Mouse (Mus musculus) gastrocnemius, postnatal 4 days (tissue): ENCODE measurements around the gene Mpnd. TPM values are rescaled to one million over a fixed set of nuclear protein-coding genes. Genes with fewer than 3 reads are reported as not detected.
"Not testable (repeated sequence)": the region's sequence is repeated elsewhere in the genome, so short reads cannot be mapped to it uniquely, and the experiment has no call there.

Experiments
- DNase-seq, 2 experiments: peaks; one replicate each; pipeline ENCODE4 v3.0.0; 2021 to 2022; ENCODE audit warnings: low spot score in 2 of 2, mixed read lengths in 2 of 2
- total RNA-seq, 2 experiments: library from RNA; stranded (reverse); gene quantifications; 2 replicates each; pipeline ENCODE4 v1.2.3; 2021

Mpnd gene
- total RNA-seq, 2 experiments from 2014 or later, result 32.7 to 44.3 TPM

DNA sequence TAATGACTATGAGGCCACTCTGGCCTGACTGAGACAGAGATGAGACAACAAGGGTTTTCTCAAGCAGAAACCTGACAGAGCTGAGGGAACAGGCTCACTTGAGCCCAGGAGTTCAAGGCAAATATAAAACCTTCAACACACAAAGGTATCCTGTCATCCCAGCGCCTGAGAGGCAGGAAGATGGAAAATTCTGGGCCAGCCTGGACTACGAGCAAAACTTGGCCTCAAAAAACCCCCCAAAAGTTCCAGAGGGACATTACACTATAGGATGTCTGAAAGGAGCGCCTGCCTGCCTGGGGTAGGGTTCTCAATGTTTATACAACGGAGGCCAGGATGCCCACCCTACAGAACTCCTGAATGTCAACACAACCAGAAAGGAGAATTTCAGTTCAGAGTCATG, 29.7 kb downstream of the Mpnd start:
- no peak for DNase-seq

DNA sequence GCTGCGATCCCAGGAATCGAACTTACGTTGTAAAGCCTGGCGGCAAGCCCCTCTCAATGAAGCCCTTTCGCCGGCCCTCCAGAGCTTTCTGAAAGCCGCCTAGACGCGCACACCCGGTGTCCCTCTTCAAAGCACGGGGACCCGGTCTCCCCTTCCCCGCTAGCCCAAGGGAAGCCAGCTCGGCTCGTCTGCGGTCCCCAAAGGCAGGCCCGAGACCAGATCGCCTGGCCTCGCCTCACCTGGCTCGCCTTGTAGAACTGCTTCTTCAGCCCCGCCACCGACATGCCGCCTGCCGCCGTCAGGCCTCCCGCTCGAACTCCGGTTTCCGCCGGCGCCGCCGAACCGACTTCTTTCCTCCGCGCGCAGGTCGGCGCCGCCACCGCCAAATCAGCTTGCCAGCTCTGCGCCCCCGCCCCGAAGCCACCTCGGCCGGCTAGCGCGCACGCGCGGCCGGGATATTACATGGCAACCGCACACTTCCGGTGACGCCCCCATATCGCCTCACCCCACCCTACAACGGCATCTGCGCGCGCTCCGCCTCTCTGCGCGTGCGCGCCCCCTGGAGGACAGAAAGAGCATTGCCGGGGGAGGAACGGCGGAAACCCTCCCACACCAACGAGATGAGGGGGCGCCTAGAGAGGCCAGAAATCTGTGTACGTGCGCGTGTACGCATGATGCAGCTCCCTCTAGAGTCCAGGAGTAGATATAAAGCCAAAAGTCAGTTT, 30.8 kb downstream of the Mpnd start, which contains the start of gene Sh3gl1:
Gene Sh3gl1 (minus strand): TSS at position 460 of the 725 bp plus-strand sequence.
- DNase-seq, result peak; percentile 99

DNA sequence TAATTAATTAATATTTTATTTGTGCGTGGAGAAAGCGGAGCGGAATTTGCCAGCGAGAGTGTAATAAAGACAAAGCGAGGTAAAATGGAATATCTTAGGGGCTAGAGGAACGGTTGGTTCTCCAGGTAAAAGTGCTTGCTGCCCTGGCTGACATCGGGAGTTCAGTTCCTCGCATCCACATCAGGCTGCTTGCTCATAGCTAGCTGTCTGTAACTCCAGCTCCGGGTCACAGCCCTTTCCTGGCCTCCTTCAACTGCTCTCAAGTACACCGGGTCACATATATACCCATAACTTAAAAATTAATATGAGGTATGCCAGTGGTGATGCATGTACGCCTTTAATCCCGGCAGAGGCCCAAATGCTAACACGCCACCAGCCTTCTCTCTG, 31.4 kb downstream of the Mpnd start:
- DNase-seq, result no peak

DNA sequence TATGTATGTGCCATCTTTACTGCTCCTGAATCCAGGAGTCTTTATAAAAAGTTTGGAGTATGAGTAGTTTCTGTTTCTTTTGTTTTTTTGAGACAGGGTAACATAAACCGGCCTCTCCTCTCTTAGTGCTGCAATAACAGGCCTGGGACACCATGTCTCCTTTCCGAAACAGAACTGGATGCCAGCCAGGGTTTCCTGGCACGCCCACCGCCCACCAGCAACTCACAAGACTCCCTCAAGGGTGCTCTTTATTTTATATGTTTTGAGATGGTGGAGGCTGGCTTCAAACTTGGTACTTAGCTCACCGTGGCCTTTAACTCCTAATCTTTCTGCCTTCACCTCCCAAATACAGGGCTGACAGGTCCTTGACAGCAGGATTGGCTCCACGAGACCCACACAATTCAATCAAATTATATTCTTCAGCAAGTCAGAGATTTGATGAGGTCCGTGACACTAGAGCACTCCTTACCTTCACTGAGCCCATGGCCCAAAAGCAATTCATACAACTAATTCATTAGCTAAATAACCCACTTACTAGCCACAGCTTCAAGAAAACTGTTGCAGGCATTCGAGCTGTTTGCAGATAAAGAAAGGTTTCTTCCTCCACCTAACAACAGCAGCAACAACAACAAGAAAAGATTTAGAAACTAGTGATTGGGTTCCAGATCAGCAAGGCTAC, 33.2 kb downstream of the Mpnd start:
- DNase-seq, result no peak

DNA sequence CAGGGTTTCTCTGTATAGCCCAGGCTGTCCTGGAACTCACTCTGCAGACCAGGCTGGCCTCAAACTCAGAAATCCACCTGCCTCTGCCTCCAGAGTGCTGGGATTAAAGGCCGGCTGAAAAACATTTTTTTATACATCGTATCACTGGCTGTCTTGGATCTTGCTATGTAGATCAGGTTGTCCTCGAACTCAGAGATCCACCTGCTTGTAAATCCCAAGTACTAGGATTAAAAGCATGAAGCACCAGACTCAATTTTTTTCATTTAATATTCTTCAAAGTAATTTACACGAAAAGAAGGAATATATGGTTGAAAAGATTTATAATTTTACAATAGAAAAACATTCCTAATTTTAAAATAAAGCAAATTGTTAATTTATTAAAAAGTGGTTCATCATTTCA, 33.8 kb downstream of the Mpnd start:
- DNase-seq, result no peak

DNA sequence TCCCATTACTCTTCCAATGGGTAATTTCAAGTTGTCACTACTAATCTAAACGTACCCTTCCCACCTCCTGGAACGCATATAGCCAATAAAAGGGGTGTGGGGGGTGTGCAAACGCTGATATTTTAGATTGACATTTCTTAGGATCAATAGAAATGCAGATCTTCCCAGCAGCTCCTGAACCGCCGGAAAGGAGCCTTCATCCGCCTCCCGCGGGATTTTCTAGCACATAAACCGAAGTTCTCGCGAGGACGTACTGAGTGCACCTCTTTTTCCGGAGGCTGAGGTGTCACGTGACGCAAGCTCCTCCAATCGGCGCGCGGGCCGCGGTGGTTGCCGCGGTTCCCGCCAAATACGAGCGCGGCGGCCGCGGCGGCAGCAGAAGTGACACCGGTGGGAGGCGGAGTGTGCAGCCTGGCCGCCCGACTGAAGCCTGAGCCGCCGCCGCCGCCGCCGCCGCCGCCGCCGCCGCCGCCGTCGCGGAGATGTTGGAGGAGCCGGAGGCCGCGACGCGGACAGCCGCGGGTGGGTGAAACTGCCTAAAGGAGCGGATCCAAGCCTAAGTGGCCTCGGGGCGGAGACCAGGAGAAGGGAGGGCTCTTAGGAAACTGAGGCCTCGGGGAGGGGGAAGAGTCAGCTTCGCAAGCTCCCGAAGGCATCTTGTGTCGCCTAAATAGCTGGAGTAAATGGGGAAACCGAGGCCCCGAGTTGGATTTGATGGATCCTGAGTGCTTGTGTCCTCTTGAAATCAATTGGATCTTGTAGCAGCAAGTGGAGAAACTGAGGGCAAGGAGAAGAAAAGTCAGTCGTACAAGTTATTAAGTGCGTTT, 34.7 kb downstream of the Mpnd start, which contains the start of gene Chaf1a:
Gene Chaf1a (plus strand): TSS at position 410 of the 827 bp plus-strand sequence.
- DNase-seq, result peak; percentile 93 to 99

DNA sequence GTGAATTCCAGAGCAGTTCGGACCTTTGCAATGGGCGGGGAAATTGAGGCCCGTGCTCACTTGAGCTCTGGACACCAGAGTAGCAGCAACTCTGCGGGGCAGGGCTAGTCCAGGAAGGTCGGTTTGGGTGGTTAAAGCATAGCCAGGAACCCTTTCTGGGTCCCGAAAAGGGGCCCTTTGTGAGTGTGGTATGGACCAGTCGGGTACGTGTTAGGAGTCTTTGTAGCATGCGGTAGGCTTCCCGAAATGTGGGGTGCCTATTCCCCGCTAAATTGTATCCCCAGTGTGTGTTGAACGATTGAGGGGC, 35.3 kb downstream of the Mpnd start:
- no peak for DNase-seq

DNA sequence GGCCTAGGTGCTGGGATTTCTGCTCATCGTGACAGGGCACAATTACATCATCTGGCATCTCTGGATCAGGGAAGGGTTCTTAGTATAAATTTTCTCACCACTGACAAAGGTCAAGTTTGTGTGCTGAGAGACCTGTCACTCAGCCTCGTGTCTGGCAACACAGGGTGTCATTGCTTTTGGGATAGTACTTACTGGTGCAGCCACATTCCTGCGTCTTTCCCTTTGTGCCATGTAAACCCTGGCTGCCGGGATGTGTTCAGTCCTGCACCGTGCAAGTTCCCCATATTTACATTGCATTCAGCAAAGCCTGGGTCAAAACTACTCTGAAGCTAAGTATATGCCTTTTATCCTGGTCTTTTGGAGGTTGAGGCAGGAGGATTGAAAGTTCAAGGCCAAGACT, 45.9 kb downstream of the Mpnd start:
- DNase-seq, result no peak

DNA sequence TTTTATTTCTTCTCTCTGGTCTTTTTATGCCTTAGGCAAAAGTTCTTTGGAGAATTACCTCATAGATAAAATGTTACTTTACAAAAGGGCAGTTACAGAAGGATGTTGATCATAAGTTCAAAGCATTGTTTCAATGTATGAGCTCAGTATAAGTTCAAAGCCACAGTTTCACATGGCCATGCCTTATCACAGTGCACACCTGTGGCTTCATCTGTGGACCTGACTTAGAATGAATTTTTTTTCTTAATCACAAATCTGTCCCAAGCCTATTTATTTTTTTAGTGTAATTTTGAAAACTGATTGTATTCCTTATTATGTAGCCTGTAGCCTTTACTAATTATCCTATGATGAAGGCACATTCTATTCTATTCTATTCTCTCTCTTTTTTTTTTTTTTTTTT, 49.4 kb downstream of the Mpnd start:
- no peak for DNase-seq

DNA sequence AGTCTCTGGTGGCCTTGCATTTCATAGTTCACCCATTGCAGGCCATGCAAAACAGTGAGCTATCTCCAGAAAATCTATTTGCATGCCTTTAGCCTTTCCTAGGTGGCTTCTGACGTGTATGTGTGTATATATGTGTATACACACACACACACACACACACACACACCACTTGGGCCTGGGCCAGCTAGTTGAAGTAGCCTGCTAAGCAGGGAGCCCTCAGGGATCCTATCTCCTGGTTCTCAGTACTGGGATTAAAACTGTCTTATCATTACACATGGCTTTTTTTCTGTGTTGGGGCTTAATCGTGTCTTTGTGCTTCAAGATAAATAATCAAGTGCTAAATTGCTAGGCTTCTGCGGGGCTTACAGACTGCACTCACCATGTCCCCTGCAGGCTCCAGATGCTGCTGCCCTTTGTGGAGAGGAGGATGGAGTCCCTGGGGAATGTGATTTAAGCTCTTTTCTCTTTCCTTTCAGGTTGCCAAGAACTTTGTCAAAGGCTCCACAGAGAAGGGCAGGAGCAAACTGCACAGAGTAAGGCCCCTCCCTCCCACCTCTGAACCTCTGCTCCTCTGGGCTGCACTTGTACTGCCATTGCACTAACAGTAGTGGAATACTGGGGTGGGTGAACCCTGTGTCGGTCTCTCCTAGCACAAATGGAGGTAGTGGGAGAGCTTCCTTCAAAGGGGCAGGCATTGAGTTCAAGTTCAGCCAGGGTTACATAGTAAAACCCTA, 50.6 kb downstream of the Mpnd start:
- no peak for DNase-seq

DNA sequence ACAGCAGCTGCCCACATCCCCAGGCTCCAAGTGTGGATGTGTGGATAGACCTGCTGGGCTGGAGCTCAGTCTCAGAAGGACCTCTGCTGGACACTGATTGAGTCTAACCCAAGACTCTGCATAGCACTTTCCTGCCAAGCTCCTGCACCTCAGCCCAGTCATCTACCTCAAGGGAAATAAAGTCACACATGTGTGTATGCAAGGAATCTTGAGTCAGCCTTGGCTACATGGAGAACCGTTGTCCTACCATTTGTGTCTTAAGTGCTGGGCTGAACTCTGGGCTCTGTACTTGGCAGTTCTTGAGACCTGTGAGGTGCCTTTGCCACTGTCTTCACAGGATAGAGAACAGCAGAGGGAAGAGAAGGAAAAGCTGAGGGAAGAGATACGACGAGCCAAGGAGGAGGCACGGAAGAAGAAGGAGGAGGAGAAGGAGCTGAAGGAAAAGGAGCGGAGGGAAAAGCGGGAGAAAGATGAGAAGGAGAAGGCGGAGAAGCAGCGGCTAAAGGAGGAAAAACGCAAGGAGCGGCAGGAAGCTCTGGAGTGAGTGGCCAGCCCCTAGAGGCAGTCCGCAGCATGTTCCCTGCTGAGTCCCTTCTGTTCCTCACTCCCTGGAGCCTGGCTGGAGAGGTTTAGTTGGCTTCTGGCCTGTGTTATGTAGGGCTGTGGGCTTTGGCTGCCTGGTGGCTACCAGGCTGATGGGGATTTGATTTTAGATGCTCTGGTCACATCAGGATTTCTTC, 52.0 kb downstream of the Mpnd start:
- DNase-seq, result no peak

DNA sequence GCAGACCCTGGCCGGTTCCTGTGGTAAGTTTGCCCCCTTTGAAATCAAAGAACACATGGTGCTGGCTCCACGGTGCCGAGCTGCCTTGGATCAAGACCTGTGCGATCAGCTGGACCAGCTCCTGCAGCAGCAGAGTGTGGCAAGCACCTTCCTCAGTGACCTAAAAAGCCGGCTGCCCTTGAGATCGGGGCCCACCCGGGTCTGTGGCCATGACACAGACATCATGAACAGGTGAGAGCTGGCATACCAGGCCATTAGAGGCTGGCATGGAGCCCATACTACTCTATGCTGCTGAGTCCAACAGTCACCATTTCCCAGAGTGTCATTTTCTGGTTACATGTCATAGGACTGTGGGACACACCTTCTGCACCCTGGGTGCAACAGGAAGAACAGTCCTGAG, 56.6 kb downstream of the Mpnd start:
- DNase-seq, result no peak

DNA sequence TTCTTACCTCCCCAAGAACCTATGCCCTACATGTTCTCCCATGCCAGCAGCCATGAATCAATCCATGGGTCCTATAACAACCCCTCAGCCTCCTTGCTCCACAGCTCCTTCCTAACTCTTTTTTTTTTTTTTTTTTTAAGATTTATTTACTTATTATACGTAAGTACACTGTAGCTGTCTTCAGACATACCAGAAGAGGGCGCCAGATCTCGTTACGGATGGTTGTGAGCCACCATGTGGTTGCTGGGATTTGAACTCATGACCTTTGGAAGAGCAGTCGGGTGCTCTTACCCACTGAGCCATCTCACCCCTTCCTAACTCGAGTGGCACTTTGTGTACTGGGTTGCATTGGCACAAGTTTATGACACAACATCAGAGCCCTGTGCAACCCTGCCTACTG, 60.2 kb downstream of the Mpnd start:
- DNase-seq, result not testable (repeated sequence)

Other genes starting within 250 kb of the Mpnd start
- 1 to 10 TPM; 3.6 to 5.5 TPM for gene Zfp119a, start 126.8 kb upstream of the Mpnd start, total RNA-seq
- gene Zfp959, start 113.6 kb upstream of the Mpnd start, total RNA-seq, result 1 to 10 TPM; 5.4 to 6.1 TPM
- 1 to 10 TPM; 3.8 to 4.0 TPM for gene Zfp119b, start 56.2 kb upstream of the Mpnd start, total RNA-seq
- gene Ebi3, start 53.1 kb upstream of the Mpnd start, total RNA-seq, result 1 to 10 TPM; 1.9 to 2.0 TPM
- gene Yju2, start 46.6 kb upstream of the Mpnd start, total RNA-seq, result 10 to 100 TPM; 15.3 to 15.9 TPM
- gene Shd, start 35.2 kb upstream of the Mpnd start, total RNA-seq, result 1 to 10 TPM; 1.8 to 1.9 TPM
- under 1 TPM in 1 of 2 experiments, not detected in 1; 0.32 TPM for gene Fsd1, start 19.2 kb upstream of the Mpnd start, total RNA-seq
- gene Stap2, start 127 bp upstream of the Mpnd start, total RNA-seq, result 1 to 10 TPM; 7.0 TPM
- 10 to 100 TPM; 56.0 to 59.9 TPM for gene Sh3gl1, start 30.9 kb downstream of the Mpnd start, total RNA-seq
- 10 to 100 TPM; 13.4 to 14.0 TPM for gene Chaf1a, start 34.7 kb downstream of the Mpnd start, total RNA-seq
- gene Ubxn6, start 69.3 kb downstream of the Mpnd start, total RNA-seq, result 10 to 100 TPM; 45.7 to 46.1 TPM
- gene Hdgfl2, start 73.9 kb downstream of the Mpnd start, total RNA-seq, result 10 to 100 TPM; 52.4 to 61.6 TPM
- 10 to 100 TPM; 60.0 to 80.1 TPM for gene Plin4, start 104.1 kb downstream of the Mpnd start, total RNA-seq
- gene Plin5, start 111.9 kb downstream of the Mpnd start, total RNA-seq, result 10 to 100 TPM; 25.7 to 29.7 TPM
- 1 to 10 TPM; 3.1 to 4.0 TPM for gene Lrg1, start 116.3 kb downstream of the Mpnd start, total RNA-seq
- gene Sema6b, start 134.6 kb downstream of the Mpnd start, total RNA-seq, result 10 to 100 TPM; 21.0 to 21.8 TPM
- gene Tnfaip8l1, start 156.8 kb downstream of the Mpnd start, total RNA-seq, result 1 to 10 TPM; 6.7 to 6.8 TPM
- 10 to 100 TPM; 42.4 to 47.5 TPM for gene Mydgf, start 178.2 kb downstream of the Mpnd start, total RNA-seq
- gene Dpp9, start 213.2 kb downstream of the Mpnd start, total RNA-seq, result 10 to 100 TPM; 30.0 to 30.5 TPM